In genomic region chr2:74964360-74964759, GRCm38 (mm10) we compare ENCODE assay signal across 8 mouse cellular contexts.
DNase-seq lines count a peak whose midpoint lies in the region; ATAC-seq and TF ChIP-seq lines count a peak whose summit lies in the region.

No protein-coding gene starts in this region.

- H3K9ac ChIP-seq in embryonic facial prominence, embryonic 11.5 days (replicated peaks; ENCODE audit: low read length) = no peak overlapping the region
- no peak overlapping the region for H3K9ac ChIP-seq in kidney, embryonic 14.5 days (ENCODE audit: low read depth, low read length)
- no peak overlapping the region for H3K9ac ChIP-seq in limb, embryonic 14.5 days (ENCODE audit: low read depth, low read length, severe bottlenecking)
- H3K9ac ChIP-seq in neural tube, embryonic 11.5 days (ENCODE audit: low read length) = no peak overlapping the region
- no peak overlapping the region for H3K9ac ChIP-seq in stomach, postnatal 0 days (ENCODE audit: low read length)

- no peak overlapping the region for H3K27ac ChIP-seq in embryonic facial prominence, embryonic 11.5 days (replicated peaks; ENCODE audit: low read depth, low read length)
- H3K27ac ChIP-seq in kidney, embryonic 14.5 days (ENCODE audit: low read depth, low read length) = no peak overlapping the region
- no peak overlapping the region for H3K27ac ChIP-seq in limb, embryonic 14.5 days (replicated peaks; ENCODE audit: low read depth, low read length)
- H3K27ac ChIP-seq in neural tube, embryonic 11.5 days (ENCODE audit: low read depth, low read length) = no peak overlapping the region
- H3K27ac ChIP-seq in stomach, postnatal 0 days (replicated peaks) = no peak overlapping the region

- ATAC-seq in embryonic facial prominence, embryonic 11.5 days (replicated peaks; ENCODE audit: insufficient number of reproducible peaks, low FRiP score, low TSS enrichment, low read depth) = peak; percentile 65; the same call in 1 of the 2 replicates
- peak; percentile 52; the same call in 1 of the 2 replicates for ATAC-seq in kidney, embryonic 14.5 days (ENCODE audit: low FRiP score, low TSS enrichment)
- ATAC-seq in limb, embryonic 14.5 days (ENCODE audit: low FRiP score, low read depth) = peak; percentile 76; the same call in 1 of the 2 replicates
- ATAC-seq in neural tube, embryonic 11.5 days (ENCODE audit: insufficient read depth, low FRiP score, low TSS enrichment) = peak; percentile 58; the same call in 1 of the 2 replicates
- peak; percentile 68; the same call in 1 of the 2 replicates for ATAC-seq in stomach, postnatal 0 days (ENCODE audit: low FRiP score, low TSS enrichment)

- H3K4me1 ChIP-seq in embryonic facial prominence, embryonic 11.5 days (ENCODE audit: control insufficient read depth, insufficient read depth, low read length) = no peaks in the 10 kb centered on the region; the same call in 1 of the 2 replicates
- 0 out of 2 replicates have a peak, but pooled peaks cover 3% of the 10 kb centered on the region for H3K4me1 ChIP-seq in kidney, embryonic 14.5 days (ENCODE audit: control insufficient read depth, insufficient read depth, low read length)
- peaks cover 7% of the 10 kb centered on the region; the same call in 1 of the 2 replicates for H3K4me1 ChIP-seq in limb, embryonic 14.5 days (ENCODE audit: control insufficient read depth, insufficient read depth, low read length)
- peaks cover 14% of the 10 kb centered on the region; the same call in 1 of the 2 replicates for H3K4me1 ChIP-seq in neural tube, embryonic 11.5 days (ENCODE audit: control insufficient read depth, insufficient read depth, low read length)
- no peaks in the 10 kb centered on the region for H3K4me1 ChIP-seq in stomach, postnatal 0 days (replicated peaks; ENCODE audit: control insufficient read depth, insufficient read depth)

- under 1% methylated on average over 6 of the region's 6 CpGs for WGBS in embryonic facial prominence, embryonic 11.5 days
- 2% methylated on average over 6 of the region's 6 CpGs for WGBS in kidney, embryonic 14.5 days
- 0% methylated on average over 6 of the region's 6 CpGs for WGBS in limb, embryonic 14.5 days
- 0% methylated on average over 6 of the region's 6 CpGs for whole genome bisulfite sequencing in neural tube, embryonic 11.5 days
- under 1% methylated on average over 6 of the region's 6 CpGs for WGBS in stomach, postnatal 0 days

- TF ChIP-seq EP300 in stomach, postnatal 0 days (optimal IDR thresholded peaks at IDR 0.05) = no peak

- no peak for TF ChIP-seq POLR2A in limb, embryonic 14.5 days (IDR thresholded peaks at IDR 0.05; ENCODE audit: borderline replicate concordance, extremely low read depth, insufficient read depth, insufficient read length)

- H3K4me3 ChIP-seq in embryonic facial prominence, embryonic 11.5 days (ENCODE audit: low read depth, low read length) = no peak overlapping the region
- no peak overlapping the region for H3K4me3 ChIP-seq in kidney, embryonic 14.5 days (ENCODE audit: low read length)
- no peak overlapping the region for H3K4me3 ChIP-seq in limb, embryonic 14.5 days (replicated peaks; ENCODE audit: low read length)
- H3K4me3 ChIP-seq in neural tube, embryonic 11.5 days (ENCODE audit: low read depth, low read length) = no peak overlapping the region
- no peak overlapping the region for H3K4me3 ChIP-seq in stomach, postnatal 0 days (ENCODE audit: low read depth, low read length)

- H3K36me3 ChIP-seq in embryonic facial prominence, embryonic 11.5 days (replicated peaks; ENCODE audit: control insufficient read depth, insufficient read depth, low read depth, low read length) = no peaks in the 10 kb centered on the region
- no peaks in the 10 kb centered on the region for H3K36me3 ChIP-seq in kidney, embryonic 14.5 days (ENCODE audit: control insufficient read depth, insufficient read depth, low read length)
- H3K36me3 ChIP-seq in limb, embryonic 14.5 days (ENCODE audit: control insufficient read depth, insufficient read depth, low read length) = no peaks in the 10 kb centered on the region
- H3K36me3 ChIP-seq in neural tube, embryonic 11.5 days (ENCODE audit: control insufficient read depth, insufficient read depth, low read length) = no peaks in the 10 kb centered on the region
- H3K36me3 ChIP-seq in stomach, postnatal 0 days (ENCODE audit: control insufficient read depth, insufficient read depth, low read length) = no peaks in the 10 kb centered on the region

- H3K4me2 ChIP-seq in embryonic facial prominence, embryonic 11.5 days (ENCODE audit: low read depth, low read length) = no peak overlapping the region
- no peak overlapping the region for H3K4me2 ChIP-seq in kidney, embryonic 14.5 days (replicated peaks; ENCODE audit: low read depth, low read length)
- H3K4me2 ChIP-seq in limb, embryonic 14.5 days (replicated peaks; ENCODE audit: low read depth, low read length, severe bottlenecking) = no peak overlapping the region
- H3K4me2 ChIP-seq in neural tube, embryonic 11.5 days (ENCODE audit: low read depth) = no peak overlapping the region
- no peak overlapping the region for H3K4me2 ChIP-seq in stomach, postnatal 0 days (replicated peaks; ENCODE audit: low read depth)

- peak; percentile 71 to 76 for DNase-seq in B cell, adult 2 months
- peak; percentile 89 for DNase-seq in adrenal gland, postnatal 25 days
- DNase-seq in embryonic facial prominence, embryonic 11.5 days (ENCODE audit: low spot score) = peak; percentile 95
- DNase-seq in heart, adult 8-10 months (ENCODE audit: low spot score) = peak; percentile 85
- peak; percentile 95 for DNase-seq in limb, embryonic 14.5 days (ENCODE audit: low spot score)
- DNase-seq in neural tube, embryonic 11.5 days (ENCODE audit: low spot score) = peak; percentile 93
- DNase-seq in stomach, postnatal 0 days (ENCODE audit: low spot score) = peak; percentile 80

- no peaks in the 10 kb centered on the region for H3K9me3 ChIP-seq in embryonic facial prominence, embryonic 11.5 days (replicated peaks; ENCODE audit: control insufficient read depth, low read length)
- no peaks in the 10 kb centered on the region for H3K9me3 ChIP-seq in kidney, embryonic 14.5 days (ENCODE audit: control insufficient read depth, low read length)
- H3K9me3 ChIP-seq in limb, embryonic 14.5 days (ENCODE audit: control insufficient read depth, low read length) = no peaks in the 10 kb centered on the region
- H3K9me3 ChIP-seq in neural tube, embryonic 11.5 days (ENCODE audit: control insufficient read depth, low read length) = no peaks in the 10 kb centered on the region
- no peaks in the 10 kb centered on the region for H3K9me3 ChIP-seq in stomach, postnatal 0 days (ENCODE audit: control insufficient read depth, low read length)

- peak; percentile 88 for TF ChIP-seq CTCF in stomach, postnatal 0 days (IDR thresholded peaks at IDR 0.05; ENCODE audit: low read depth)

- no peaks in the 10 kb centered on the region for H3K27me3 ChIP-seq in embryonic facial prominence, embryonic 11.5 days (ENCODE audit: control insufficient read depth, insufficient read depth, low read length)
- H3K27me3 ChIP-seq in kidney, embryonic 14.5 days (ENCODE audit: control insufficient read depth, insufficient read depth, low read length) = no peaks in the 10 kb centered on the region
- H3K27me3 ChIP-seq in limb, embryonic 14.5 days (ENCODE audit: control insufficient read depth, insufficient read depth, low read length) = peaks cover 24% of the 10 kb centered on the region
- H3K27me3 ChIP-seq in neural tube, embryonic 11.5 days (ENCODE audit: control insufficient read depth, insufficient read depth, low read length) = no peaks in the 10 kb centered on the region
- no peaks in the 10 kb centered on the region for H3K27me3 ChIP-seq in stomach, postnatal 0 days (ENCODE audit: control insufficient read depth, insufficient read depth, low read length)
